Mouse (Mus musculus) right cerebral cortex, adult 18-20 months (tissue): ENCODE results near the gene Errfi1.

Experiments used
- DNase-seq: peaks from one replicate; pipeline ENCODE4 v3.0.0; 2022; ENCODE audit warnings: mixed read lengths

Errfi1 gene

GRCm38 (mm10) chr4:150853680-150854461, at the start of gene Errfi1:
Errfi1 (plus strand) TSS chr4:150853919.
- DNase-seq, result no peak

- no peak for DNase-seq
These were observed 49.5 kb upstream of the Errfi1 start for GRCm38 (mm10) chr4:150804204-150804603.

DNA sequence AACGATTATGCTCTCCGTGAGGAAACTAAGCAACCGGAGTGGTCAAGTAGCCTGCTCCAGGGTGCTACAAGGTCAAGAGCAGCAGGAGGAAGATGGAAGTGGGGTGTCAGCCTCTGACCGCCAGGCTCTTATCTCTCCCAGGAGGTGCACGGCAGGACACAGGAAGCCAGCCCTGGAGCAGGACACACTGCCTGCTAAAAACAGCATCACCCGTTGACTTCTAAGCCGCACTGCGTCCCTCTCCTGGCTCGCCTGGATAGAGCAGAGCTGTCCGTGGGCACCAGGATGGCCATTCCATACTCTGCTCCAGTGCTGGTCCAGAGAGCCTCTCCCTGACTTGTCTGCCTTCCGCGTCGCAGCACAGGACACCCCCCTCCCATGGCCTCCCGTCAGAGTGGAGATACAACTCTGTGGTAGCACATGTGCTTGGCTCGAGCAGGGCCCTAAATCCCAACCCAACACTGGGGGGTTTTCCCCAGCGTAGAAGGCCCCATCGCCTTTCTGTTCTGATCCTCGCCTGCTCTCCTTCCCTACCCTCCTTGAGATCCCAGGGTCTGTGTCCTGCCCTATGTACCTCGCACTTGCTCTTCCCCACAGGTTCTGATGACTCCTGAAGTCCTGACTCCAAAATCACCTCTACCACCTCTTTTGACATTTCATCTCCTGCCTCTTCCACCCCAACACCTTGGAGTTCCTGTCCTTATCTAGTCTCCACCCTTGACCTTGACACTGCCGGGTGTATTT, 45.8 kb upstream of the Errfi1 start:
- DNase-seq, result no peak

GRCm38 (mm10) chr4:150808471-150808847, 45.3 kb upstream of the Errfi1 start:
- no peak for DNase-seq

GRCm38 (mm10) chr4:150809323-150809722, 44.4 kb upstream of the Errfi1 start:
- no peak for DNase-seq

DNA sequence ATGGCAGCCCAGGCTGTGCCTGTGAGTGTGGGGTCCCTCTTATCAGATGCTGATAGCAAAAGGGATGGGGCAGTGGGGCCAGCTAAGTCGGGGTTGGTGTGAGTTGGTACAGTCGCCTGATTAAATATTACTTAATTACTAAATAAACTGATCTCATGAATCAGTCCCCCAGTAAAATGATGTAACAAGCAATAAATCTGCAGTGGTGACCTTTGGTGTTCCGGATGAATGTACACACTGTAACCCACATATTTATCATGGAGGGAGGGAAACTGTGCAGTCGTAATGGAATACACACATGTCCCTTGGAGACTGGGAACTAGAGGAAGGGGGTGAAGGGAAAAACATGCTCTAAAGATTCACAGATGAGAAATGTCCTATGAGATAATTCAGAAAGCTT, 38.6 kb upstream of the Errfi1 start:
- DNase-seq, result no peak

- no peak for DNase-seq
These were observed 37.2 kb upstream of the Errfi1 start for GRCm38 (mm10) chr4:150816414-150816951.

DNA sequence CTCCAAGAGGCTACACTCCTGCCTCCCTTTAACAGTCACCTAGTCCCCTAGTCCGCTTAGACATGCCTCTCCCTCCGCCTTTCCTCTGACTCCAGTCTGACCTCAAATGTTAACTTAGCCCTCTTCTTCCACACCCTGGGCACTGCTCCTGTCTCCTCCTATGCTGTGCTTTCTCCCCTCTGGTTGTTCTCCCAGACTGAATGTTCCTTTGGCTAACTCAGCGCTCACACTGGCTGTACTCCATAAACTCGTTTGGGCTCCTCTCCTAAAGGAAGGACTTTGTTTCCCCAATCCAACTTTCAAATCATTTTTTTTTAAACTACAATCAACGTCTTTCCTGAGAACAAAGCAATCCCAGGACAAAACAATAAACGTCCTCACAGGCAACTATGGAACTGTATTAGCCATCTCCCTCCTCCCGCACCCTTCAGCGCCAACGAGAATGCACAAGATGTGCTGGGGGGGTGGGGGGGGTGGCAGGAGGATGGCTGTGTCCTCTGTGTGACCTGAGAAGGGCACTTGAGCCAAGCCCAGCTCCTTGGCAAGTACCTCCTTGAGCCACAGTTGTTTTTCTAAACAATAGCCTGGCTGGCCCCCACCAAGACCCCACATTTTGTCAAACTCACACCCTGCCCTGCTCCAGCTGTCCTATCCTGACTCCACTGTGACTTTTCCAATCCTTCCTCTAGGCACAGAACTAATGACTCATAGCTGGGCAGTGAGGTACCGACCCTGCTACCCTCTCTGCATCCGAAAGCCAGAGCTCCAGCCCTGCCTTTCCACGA, 34.4 kb upstream of the Errfi1 start:
- no peak for DNase-seq

GRCm38 (mm10) chr4:150821381-150821780, 32.3 kb upstream of the Errfi1 start:
- DNase-seq, result no peak

GRCm38 (mm10) chr4:150822624-150823023, 31.1 kb upstream of the Errfi1 start:
- DNase-seq, result no peak

GRCm38 (mm10) chr4:150823614-150824480, 29.9 kb upstream of the Errfi1 start:
- DNase-seq, result no peak

DNA sequence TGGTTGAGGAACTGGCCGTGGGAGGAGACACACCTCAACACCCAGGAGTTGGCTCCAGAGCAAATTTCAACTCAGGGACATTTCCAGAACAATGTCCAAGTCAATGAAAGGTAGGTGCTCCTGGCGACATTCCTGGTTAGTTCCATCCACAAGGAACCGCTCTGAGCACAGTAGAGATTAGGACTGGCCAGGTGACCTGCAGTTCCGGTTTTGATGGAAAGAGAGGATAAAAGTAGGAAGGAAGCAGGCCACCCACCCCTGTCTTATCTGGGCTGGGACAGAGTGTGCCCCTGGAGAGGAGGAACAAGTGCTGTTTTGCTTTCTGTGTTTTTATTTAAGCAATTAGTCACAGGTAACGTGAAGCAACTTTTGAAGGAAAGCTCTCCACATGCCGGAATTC, 28.8 kb upstream of the Errfi1 start:
- DNase-seq, result no peak

DNA sequence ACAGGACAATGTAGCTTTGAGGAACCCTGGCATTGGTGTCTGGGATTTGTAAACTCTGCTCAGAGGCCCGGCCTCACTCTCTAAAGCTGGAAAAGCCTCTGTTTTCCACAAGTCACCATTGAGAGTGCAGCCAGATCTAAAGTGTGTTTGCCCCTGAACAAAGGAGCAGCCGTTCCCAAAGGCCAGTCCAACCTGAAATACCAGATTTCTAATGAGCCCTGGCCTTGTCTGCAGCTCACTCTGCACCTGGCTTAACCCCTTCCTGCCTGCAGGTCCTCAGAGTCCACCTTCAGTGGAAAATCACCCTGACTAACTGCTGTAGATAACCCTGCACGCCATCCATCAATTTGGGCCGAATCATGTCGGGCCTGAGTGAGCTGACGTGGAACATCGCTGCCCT, 28.2 kb upstream of the Errfi1 start:
- DNase-seq, result no peak

- no peak for DNase-seq
These were observed 22.4 kb upstream of the Errfi1 start for GRCm38 (mm10) chr4:150831321-150831720.

DNA sequence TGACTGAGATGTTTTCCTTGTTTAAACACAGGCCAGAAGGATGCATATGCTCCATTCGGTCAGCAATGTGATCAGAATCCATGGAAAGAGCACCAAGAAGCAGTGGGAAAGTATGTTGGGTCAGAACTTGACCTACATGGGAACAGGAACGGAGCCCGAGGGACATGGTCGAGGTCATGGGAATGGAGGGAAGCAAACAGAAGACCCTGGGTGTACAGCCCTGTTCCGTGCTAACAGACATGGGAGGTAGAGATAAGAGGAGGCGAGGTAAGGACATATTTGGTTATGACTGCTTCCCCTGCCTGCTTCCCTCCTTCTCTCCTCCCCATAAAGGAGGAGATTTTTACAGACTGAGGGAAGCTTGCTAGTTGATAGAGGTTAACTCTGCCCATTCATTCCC, 21.8 kb upstream of the Errfi1 start:
- DNase-seq, result no peak

DNA sequence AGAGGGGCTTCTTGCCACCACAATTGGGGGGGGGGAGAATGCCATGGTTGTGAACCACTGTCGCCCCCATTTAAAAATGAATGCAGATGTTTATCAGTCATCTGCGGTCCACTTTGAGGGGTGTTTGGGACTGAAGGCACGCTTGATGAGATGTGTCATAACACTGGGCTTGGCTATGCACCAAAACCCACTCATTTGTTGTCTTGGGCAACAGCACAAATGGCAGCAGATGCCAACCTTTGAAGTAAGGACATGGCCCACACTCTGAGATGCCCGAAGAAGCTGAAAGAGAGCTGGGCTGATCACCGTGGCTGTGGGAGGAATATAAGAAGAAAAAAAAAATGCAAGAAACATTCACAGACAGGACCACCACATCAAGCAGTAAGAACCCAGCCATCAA, 18.6 kb upstream of the Errfi1 start:
- no peak for DNase-seq

- DNase-seq, result no peak
These were observed 17.5 kb upstream of the Errfi1 start for GRCm38 (mm10) chr4:150836258-150836657.

DNA sequence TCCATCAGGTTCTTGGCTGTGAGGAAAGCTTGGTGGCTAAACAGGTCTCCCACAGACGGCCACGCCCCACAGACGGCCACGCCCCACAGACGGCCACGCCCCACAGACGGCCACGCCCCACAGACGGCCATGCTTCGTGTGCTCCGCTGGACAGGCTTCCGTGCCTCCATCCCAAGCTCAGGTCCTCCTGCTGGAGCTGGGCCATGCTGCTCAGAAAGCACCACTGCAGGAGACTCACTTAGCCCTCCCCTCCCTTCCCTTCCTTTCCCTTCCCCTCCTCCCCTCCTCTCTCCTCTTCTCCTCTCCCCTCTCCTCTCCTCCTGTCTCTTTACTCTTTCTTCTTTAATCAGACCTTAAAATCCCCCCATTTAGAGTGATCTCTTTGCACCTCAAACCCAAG, 16.8 kb upstream of the Errfi1 start:
- no peak for DNase-seq

DNA sequence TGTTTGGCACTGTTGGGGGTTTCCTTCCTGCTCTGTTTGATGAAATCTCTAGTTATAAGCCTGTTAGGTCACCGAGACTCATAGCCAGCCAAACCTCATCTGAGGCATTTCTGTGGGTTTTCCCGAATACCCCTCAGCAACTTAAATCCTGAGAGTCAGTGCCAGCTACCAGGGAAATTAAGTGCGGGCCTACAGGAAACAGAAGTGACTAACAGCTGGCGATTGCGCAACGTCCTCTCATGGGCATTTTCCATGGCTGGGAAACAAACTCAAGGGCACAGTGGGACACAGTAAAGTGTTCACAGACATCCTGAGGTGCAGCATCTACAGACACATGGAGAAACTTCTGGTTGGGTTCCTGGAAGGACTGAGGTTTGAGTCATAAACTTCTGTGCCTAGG, 16.3 kb upstream of the Errfi1 start:
- DNase-seq, result no peak

DNA sequence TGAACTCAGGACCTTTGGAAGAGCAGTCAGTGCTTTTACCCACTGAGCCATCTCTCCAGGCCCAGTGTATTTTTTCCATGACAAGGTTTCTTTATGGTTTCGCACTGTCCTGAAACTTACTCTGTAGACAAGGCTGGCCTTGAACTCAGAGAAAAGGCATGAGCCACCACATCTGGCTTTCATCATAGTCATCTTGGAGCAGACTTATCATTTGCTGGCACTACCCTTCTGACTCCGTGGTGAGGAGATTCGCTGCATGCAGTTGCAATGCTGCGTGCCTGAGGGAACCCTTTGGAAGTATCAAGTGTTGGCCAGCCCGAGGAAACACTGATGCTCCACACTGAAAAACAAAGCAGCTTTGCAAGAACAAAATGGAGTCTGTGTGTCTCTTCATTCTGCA, 11.7 kb upstream of the Errfi1 start:
- DNase-seq, result no peak

DNA sequence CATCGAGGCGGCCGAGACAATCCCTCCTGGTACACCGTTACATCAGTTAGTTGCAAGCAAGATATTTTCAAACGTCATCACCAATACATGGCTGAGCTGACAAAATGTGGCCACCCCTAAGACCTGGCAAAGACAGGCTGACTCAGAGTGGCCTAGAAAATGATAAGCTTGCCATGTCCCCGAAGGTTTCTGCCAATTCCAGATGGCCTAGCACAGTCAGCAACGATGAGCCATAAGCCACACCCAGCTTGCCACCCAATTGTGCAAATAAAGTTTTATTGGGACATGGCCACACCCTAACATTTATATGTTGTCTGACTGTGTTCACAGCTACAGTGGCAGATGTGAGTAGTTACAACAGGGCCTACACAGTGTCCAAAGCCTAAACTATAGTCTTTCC, 10.5 kb upstream of the Errfi1 start:
- DNase-seq, result no peak

DNA sequence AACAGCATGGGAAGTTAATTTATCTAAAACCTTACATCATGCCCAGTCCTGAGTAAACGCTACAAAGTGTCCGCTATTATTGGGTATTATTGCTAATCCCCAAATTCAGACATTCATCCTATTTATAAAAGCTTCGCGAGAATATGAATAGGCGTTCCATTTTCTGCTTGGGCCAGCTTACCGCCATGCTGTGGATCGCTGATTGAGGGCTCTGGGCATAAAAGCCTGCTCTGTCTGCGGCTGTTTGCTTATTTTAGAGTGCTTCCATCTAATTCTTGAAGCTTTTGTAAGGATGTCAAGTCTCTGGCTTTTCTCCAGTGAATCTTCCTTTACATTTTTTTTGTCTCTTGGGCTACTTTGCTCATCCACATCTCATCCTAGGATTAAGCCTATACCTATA, 7.4 kb upstream of the Errfi1 start:
- DNase-seq, result no peak
